Comparison of ENCODE assay signal across 11 mouse cellular contexts in the genomic region with DNA sequence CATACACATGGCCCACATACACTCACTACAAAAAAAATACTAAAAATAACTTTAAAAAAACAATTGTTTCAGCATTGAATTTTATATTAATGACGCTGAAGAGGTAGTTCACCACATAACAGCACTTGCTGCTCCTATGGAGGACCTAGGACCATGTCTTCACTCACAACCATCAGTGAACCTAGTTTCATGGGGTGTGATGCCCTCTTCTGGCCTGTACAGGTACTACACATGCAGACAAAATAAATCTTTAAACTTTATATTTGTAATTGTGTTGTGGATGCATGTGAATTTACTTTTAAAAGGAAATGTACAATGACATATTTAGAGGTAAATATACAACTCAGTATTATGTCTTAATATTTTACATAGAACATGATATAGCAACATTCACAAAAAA. TPM values are rescaled to one million over a fixed set of nuclear protein-coding genes. Genes with fewer than 3 reads are reported as not detected.
DNase-seq lines count a peak whose midpoint lies in the region; ATAC-seq and TF ChIP-seq lines count a peak whose summit lies in the region.
"Had no signal": no experiment of that assay in that cellular context is flagged by ENCODE, and none has a peak within 500 bp of the region (broad histone marks: within the 10 kb centered on the region; RNA-seq: fewer than 3 reads in every experiment).

No protein-coding gene starts in this region.

- H3K9ac ChIP-seq in hindbrain, embryonic 11.5 days (ENCODE audit: low read depth, low read length): no peak overlapping the region
- no peak overlapping the region for H3K9ac ChIP-seq in hindbrain, embryonic 16.5 days (ENCODE audit: low read depth, low read length)
- H3K9ac ChIP-seq in stomach, postnatal 0 days (ENCODE audit: low read length): no peak overlapping the region
- H3K9ac ChIP-seq in forebrain, embryonic 13.5 days: no peak overlapping the region
- H3K9ac ChIP-seq: hindbrain, embryonic 15.5 days had no signal

- no peaks in the 10 kb centered on the region for H3K36me3 ChIP-seq in hindbrain, embryonic 11.5 days (ENCODE audit: control insufficient read depth, insufficient read depth, low read length)
- no peaks in the 10 kb centered on the region for H3K36me3 ChIP-seq in hindbrain, embryonic 16.5 days (ENCODE audit: control insufficient read depth, insufficient read depth, low read length)
- H3K36me3 ChIP-seq in spleen, adult 2 months (ENCODE audit: control insufficient read depth, insufficient read depth, low read length): no peaks in the 10 kb centered on the region
- H3K36me3 ChIP-seq in stomach, postnatal 0 days (ENCODE audit: control insufficient read depth, insufficient read depth, low read length): no peaks in the 10 kb centered on the region
- peaks cover 2% of the 10 kb centered on the region for H3K36me3 ChIP-seq in forebrain, embryonic 13.5 days (ENCODE audit: poor library complexity, severe bottlenecking)

- 63% methylated on average over 1 of the region's 1 CpGs for WGBS in hindbrain, embryonic 11.5 days
- 53% methylated on average over 1 of the region's 1 CpGs for WGBS in hindbrain, embryonic 16.5 days
- 75% methylated on average over 1 of the region's 1 CpGs for WGBS in spleen, adult 2 months
- 53% methylated on average over 1 of the region's 1 CpGs for WGBS in stomach, postnatal 0 days
- 51% methylated on average over 1 of the region's 1 CpGs for WGBS in forebrain, embryonic 13.5 days

- peak; percentile 23; the same call in 1 of the 2 replicates for TF ChIP-seq CTCF in spleen, adult 2 months (IDR thresholded peaks at IDR 0.05; ENCODE audit: extremely low read depth, insufficient read depth, insufficient read length, insufficient replicate concordance)
- TF ChIP-seq CTCF in stomach, postnatal 0 days (IDR thresholded peaks at IDR 0.05; ENCODE audit: low read depth): peak; percentile 63

- no peak overlapping the region for H3K4me3 ChIP-seq in hindbrain, embryonic 11.5 days (ENCODE audit: low read depth, low read length)
- no peak overlapping the region for H3K4me3 ChIP-seq in hindbrain, embryonic 16.5 days (ENCODE audit: low read length)
- no peak overlapping the region for H3K4me3 ChIP-seq in spleen, adult 2 months (ENCODE audit: extremely low read depth, insufficient read depth, insufficient read length)
- H3K4me3 ChIP-seq in stomach, postnatal 0 days (ENCODE audit: low read depth, low read length): no peak overlapping the region
- no peak overlapping the region for H3K4me3 ChIP-seq in forebrain, embryonic 13.5 days
- H3K4me3 ChIP-seq: hindbrain, embryonic 15.5 days had no signal

- no peaks in the 10 kb centered on the region for H3K27me3 ChIP-seq in hindbrain, embryonic 11.5 days (ENCODE audit: control insufficient read depth, insufficient read depth, low read length)
- no peaks in the 10 kb centered on the region for H3K27me3 ChIP-seq in hindbrain, embryonic 16.5 days (replicated peaks; ENCODE audit: control insufficient read depth, insufficient read depth, low read length)
- H3K27me3 ChIP-seq in spleen, adult 2 months (ENCODE audit: control insufficient read depth, insufficient read depth, low read length): no peaks in the 10 kb centered on the region
- no peaks in the 10 kb centered on the region for H3K27me3 ChIP-seq in stomach, postnatal 0 days (ENCODE audit: control insufficient read depth, insufficient read depth, low read length)
- H3K27me3 ChIP-seq in forebrain, embryonic 13.5 days: no peaks in the 10 kb centered on the region
- H3K27me3 ChIP-seq: hindbrain, embryonic 15.5 days had no signal

- no peak overlapping the region for H3K4me2 ChIP-seq in hindbrain, embryonic 11.5 days (replicated peaks; ENCODE audit: low read depth, low read length)
- no peak overlapping the region for H3K4me2 ChIP-seq in hindbrain, embryonic 16.5 days (ENCODE audit: low read length)
- no peak overlapping the region for H3K4me2 ChIP-seq in stomach, postnatal 0 days (replicated peaks; ENCODE audit: low read depth)
- no peak overlapping the region for H3K4me2 ChIP-seq in forebrain, embryonic 13.5 days
- H3K4me2 ChIP-seq: hindbrain, embryonic 15.5 days had no signal

- no peak for TF ChIP-seq EP300 in stomach, postnatal 0 days (optimal IDR thresholded peaks at IDR 0.05)

- ATAC-seq in hindbrain, embryonic 11.5 days (ENCODE audit: low FRiP score): no peak
- ATAC-seq in hindbrain, embryonic 16.5 days: no peak
- no peak for ATAC-seq in stomach, postnatal 0 days (ENCODE audit: low FRiP score, low TSS enrichment)
- ATAC-seq in forebrain, embryonic 13.5 days: no peak

- no peak overlapping the region for H3K27ac ChIP-seq in hindbrain, embryonic 11.5 days (ENCODE audit: low read depth, low read length)
- no peak overlapping the region for H3K27ac ChIP-seq in hindbrain, embryonic 16.5 days (ENCODE audit: low read depth, low read length)
- H3K27ac ChIP-seq in spleen, adult 2 months (ENCODE audit: insufficient read depth, low read length): no peak overlapping the region
- H3K27ac ChIP-seq in stomach, postnatal 0 days (replicated peaks): no peak overlapping the region
- H3K27ac ChIP-seq in forebrain, embryonic 13.5 days: no peak overlapping the region
- H3K27ac ChIP-seq: hindbrain, embryonic 15.5 days; macrophage had no signal

- TF ChIP-seq POLR2A in spleen, adult 2 months (IDR thresholded peaks at IDR 0.05; ENCODE audit: low read depth, low read length): no peak

- no peaks in the 10 kb centered on the region for H3K9me3 ChIP-seq in hindbrain, embryonic 11.5 days (ENCODE audit: control insufficient read depth, low read length)
- H3K9me3 ChIP-seq in hindbrain, embryonic 16.5 days (ENCODE audit: control insufficient read depth, low read length): no peaks in the 10 kb centered on the region; the same call in 1 of the 2 replicates
- no peaks in the 10 kb centered on the region for H3K9me3 ChIP-seq in stomach, postnatal 0 days (ENCODE audit: control insufficient read depth, low read length)
- no peaks in the 10 kb centered on the region for H3K9me3 ChIP-seq in forebrain, embryonic 13.5 days (replicated peaks)
- H3K9me3 ChIP-seq: hindbrain, embryonic 15.5 days had no signal

- DNase-seq in hindbrain, embryonic 11.5 days (ENCODE audit: low spot score): peak; percentile 7
- DNase-seq in spleen, adult 2 months (ENCODE audit: low read depth in 1 of 2, low spot score in 2 of 2): peak in 1 of 2 experiments; percentile 9
- DNase-seq in spleen, postnatal 36 days (ENCODE audit: low spot score in 2 of 2): no peak
- peak; percentile 32 for DNase-seq in ZHBTc4 (ENCODE audit: low read depth, low spot score)
- no peak for DNase-seq in stomach, postnatal 0 days (ENCODE audit: low spot score)
- DNase-seq in heart, adult 18-20 months: no peak
- DNase-seq: gastrocnemius, postnatal 36 days had no signal

- H3K4me1 ChIP-seq in hindbrain, embryonic 11.5 days (replicated peaks; ENCODE audit: control insufficient read depth, insufficient read depth, low read length): no peaks in the 10 kb centered on the region
- no peaks in the 10 kb centered on the region for H3K4me1 ChIP-seq in hindbrain, embryonic 16.5 days (ENCODE audit: control insufficient read depth, insufficient read depth, low read depth, low read length)
- H3K4me1 ChIP-seq in spleen, adult 2 months (ENCODE audit: control insufficient read depth, insufficient read depth, insufficient read length): no peaks in the 10 kb centered on the region
- H3K4me1 ChIP-seq in stomach, postnatal 0 days (replicated peaks; ENCODE audit: control insufficient read depth, insufficient read depth): no peaks in the 10 kb centered on the region
- H3K4me1 ChIP-seq in forebrain, embryonic 13.5 days: no peaks in the 10 kb centered on the region
- H3K4me1 ChIP-seq: hindbrain, embryonic 15.5 days had no signal

RNA-seq across cellular contexts. Expression of a gene that starts 21.5 kb away (rescaled TPM):
- 23.3 and 24.9 TPM in 2 replicates for polyA plus RNA-seq in hindbrain, embryonic 11.5 days (2014; fragmentation: Nextera tagmentation; extraction: Ambion mirVana)
- polyA plus RNA-seq in hindbrain, embryonic 16.5 days (2015; fragmentation: Nextera tagmentation; extraction: Ambion mirVana): 37.1 and 38.0 TPM in 2 replicates
- 7.2 and 10.4 TPM in 2 replicates for polyA plus RNA-seq in spleen, adult 2 months (2012; rRNA removed)
- 3.7 and 4.8 TPM in 2 replicates for polyA plus RNA-seq in stomach, postnatal 0 days (2015; fragmentation: Nextera tagmentation; extraction: Ambion mirVana)
- polyA plus RNA-seq in forebrain, embryonic 13.5 days (2015; fragmentation: Nextera tagmentation; extraction: Ambion mirVana): 25.6 and 26.1 TPM in 2 replicates
- total RNA-seq in heart, adult 18-20 months (2021): 10 to 100 TPM in 1 of 2 experiments, 1 to 10 TPM in 1; 9.7 to 12.1 TPM

RNA-seq across cellular contexts. Expression of a gene that starts 22.1 kb away (rescaled TPM):
- 9.6 and 10.0 TPM in 2 replicates for polyA plus RNA-seq in hindbrain, embryonic 11.5 days (2014; fragmentation: Nextera tagmentation; extraction: Ambion mirVana)
- 11.2 and 12.4 TPM in 2 replicates for polyA plus RNA-seq in hindbrain, embryonic 16.5 days (2015; fragmentation: Nextera tagmentation; extraction: Ambion mirVana)
- polyA plus RNA-seq in spleen, adult 2 months (2012; rRNA removed): 4.6 and 9.2 TPM in 2 replicates
- 0.48 and 1.1 TPM in 2 replicates for polyA plus RNA-seq in stomach, postnatal 0 days (2015; fragmentation: Nextera tagmentation; extraction: Ambion mirVana)
- 12.1 and 12.5 TPM in 2 replicates for polyA plus RNA-seq in forebrain, embryonic 13.5 days (2015; fragmentation: Nextera tagmentation; extraction: Ambion mirVana)
- total RNA-seq in heart, adult 18-20 months (2021): 1 to 10 TPM; 5.8 to 6.9 TPM

Comparison
In these comparisons a context has a peak if more than half of its experiments do, and no peak if none do; other contexts are left out.
1. DNase-seq: peak in hindbrain, embryonic 11.5 days (single experiment) and ZHBTc4 (single experiment); none in spleen, postnatal 36 days (0 of 2), stomach, postnatal 0 days (single experiment) and heart, adult 18-20 months (0 of 2).